Mouse (Mus musculus) spleen, adult 10 weeks (tissue): Measurements from ENCODE around the gene Pcnx4. TPM values are rescaled to one million over a fixed set of nuclear protein-coding genes. Genes with fewer than 3 reads are reported as not detected.

Experiments used
- polyA plus RNA-seq: library from polyadenylated mRNA; stranded (reverse); fragments of 350-450 nt; fragmentation: Illumina TruSeq; extraction: RNeasy Lipid Tissue Mini Kit (QIAGEN cat#74804); gene quantifications from one replicate; pipeline ENCODE4 v1.2.3, GENCODE M21; 2015; ENCODE audit warnings: low replicate concordance; ENCODE audit not compliant: insufficient read depth

Pcnx4 gene
- polyA plus RNA-seq: 4.8 TPM

DNA sequence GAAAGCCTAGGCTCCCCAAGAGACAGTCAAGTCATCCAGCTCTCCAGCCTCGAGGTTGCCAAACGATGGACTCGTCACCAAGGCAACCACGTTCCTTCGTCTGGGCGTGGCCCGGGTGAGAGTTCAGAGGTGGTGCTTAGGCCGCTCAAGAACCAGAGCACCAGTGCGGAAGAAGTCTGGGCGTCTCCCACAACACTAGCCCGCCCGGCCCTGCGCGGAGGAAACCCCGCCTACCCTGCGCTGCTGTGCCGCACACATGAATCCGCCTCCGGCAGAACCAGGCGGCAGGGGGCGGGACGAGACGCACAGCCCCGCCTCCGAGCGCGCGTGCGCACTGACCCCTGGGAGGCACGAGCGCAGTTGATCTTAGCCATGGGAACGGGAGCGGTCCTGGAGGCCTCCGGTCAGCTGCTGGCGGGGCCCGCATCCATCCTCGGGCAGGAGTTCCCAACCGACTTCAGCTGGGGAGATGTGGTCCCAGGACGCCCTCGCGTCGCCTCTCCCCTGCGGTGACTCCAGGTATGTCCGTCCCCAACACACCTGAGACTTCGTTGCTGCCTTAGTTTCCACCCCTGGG is at the start of gene Pcnx4:
Pcnx4 (plus strand) TSS at position 363 of the 577 bp plus-strand sequence.

Other genes starting within 250 kb of the Pcnx4 start
- 13.5 TPM for gene Rtn1, start 127.3 kb upstream of the Pcnx4 start, polyA plus RNA-seq
- 0.08 TPM for gene Lrrc9, start 94.5 kb upstream of the Pcnx4 start, polyA plus RNA-seq
- gene Gm4756, start 113.3 kb downstream of the Pcnx4 start, polyA plus RNA-seq: not detected
- 32.0 TPM for gene Dhrs7, start 128.5 kb downstream of the Pcnx4 start, polyA plus RNA-seq
- gene Ppm1a, start 221.1 kb downstream of the Pcnx4 start, polyA plus RNA-seq: 107 TPM